In the genomic region with DNA sequence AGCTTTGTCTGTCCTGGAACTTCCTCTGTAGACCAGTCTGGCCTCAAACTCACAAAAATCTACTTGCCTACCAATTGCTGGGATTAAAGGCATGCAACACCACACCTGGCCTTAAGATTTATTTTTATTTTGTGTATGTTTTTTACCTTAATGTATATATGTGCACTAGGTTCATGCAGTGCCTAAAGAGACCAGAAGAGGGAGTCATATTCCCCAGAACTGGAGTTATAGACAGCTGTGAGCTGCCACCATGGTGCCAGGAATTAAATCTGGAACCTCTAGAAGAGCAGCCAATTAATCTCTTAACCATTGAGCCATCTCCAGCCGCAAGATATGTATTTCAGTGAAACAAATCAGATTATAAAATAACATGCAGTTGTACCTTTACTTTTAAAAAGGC, we compare ENCODE assay signal across 21 mouse cellular contexts. TPM values are rescaled to one million over a fixed set of nuclear protein-coding genes. Genes with fewer than 3 reads are reported as not detected.
DNase-seq lines count a peak whose midpoint lies in the region; TF ChIP-seq lines count a peak whose summit lies in the region.
"Had no signal": no experiment of that assay in that cellular context is flagged by ENCODE, and none has a peak within 500 bp of the region (broad histone marks: within the 10 kb centered on the region; RNA-seq: fewer than 3 reads in every experiment).

No protein-coding gene starts in this region.

- no peak overlapping the region for H3K9ac ChIP-seq in CH12.LX (ENCODE audit: insufficient read depth, low read depth)
- H3K9ac ChIP-seq: embryonic facial prominence, embryonic 13.5 days; heart, embryonic 13.5 days; intestine, embryonic 15.5 days; liver, embryonic 15.5 days; midbrain, embryonic 13.5 days had no signal

- H3K36me3 ChIP-seq in CH12.LX (replicated peaks in 1 of 2; ENCODE audit: control insufficient read depth in 1 of 2, insufficient read depth in 1 of 2, low read length in 1 of 2) = peaks cover 9 to 20% of the 10 kb centered on the region in 2 experiments
- H3K36me3 ChIP-seq: intestine, embryonic 15.5 days had no signal

- TF ChIP-seq EP300 in CH12.LX (IDR thresholded peaks at IDR 0.05; ENCODE audit: low read length) = no peak

- no peaks in the 10 kb centered on the region for H3K79me2 ChIP-seq in CH12.LX (replicated peaks; ENCODE audit: control insufficient read depth, extremely low read depth, insufficient read depth, poor library complexity, severe bottlenecking)

- H3K4me2 ChIP-seq in CH12.LX (ENCODE audit: insufficient read depth, low read depth, poor library complexity, severe bottlenecking) = no peak overlapping the region
- H3K4me2 ChIP-seq: embryonic facial prominence, embryonic 13.5 days; heart, embryonic 13.5 days; intestine, embryonic 15.5 days; liver, embryonic 15.5 days; midbrain, embryonic 13.5 days had no signal

- no peak for TF ChIP-seq RAD21 in CH12.LX (IDR thresholded peaks at IDR 0.05; ENCODE audit: low read depth, low read length)

- H3K4me3 ChIP-seq in layer of hippocampus, adult 2 months = no peak overlapping the region
- no peak overlapping the region for H3K4me3 ChIP-seq in CH12.LX (replicated peaks in 1 of 3; ENCODE audit: low read depth in 2 of 3, low read length in 2 of 3, poor library complexity in 1 of 3)
- H3K4me3 ChIP-seq: embryonic facial prominence, embryonic 13.5 days; heart, embryonic 13.5 days; hindbrain, embryonic 10.5 days; intestine, embryonic 15.5 days; limb, embryonic 10.5 days; liver, embryonic 15.5 days; midbrain, embryonic 13.5 days; myocyte had no signal

- no peaks in the 10 kb centered on the region for H3K9me3 ChIP-seq in CH12.LX (replicated peaks; ENCODE audit: low read length)
- H3K9me3 ChIP-seq: embryonic facial prominence, embryonic 13.5 days; heart, embryonic 13.5 days; hindbrain, embryonic 10.5 days; intestine, embryonic 15.5 days; limb, embryonic 10.5 days; liver, embryonic 15.5 days; midbrain, embryonic 13.5 days had no signal

- TF ChIP-seq CTCF in layer of hippocampus, adult 2 months (conservative IDR thresholded peaks at IDR 0.05) = peak; percentile 48
- peak; percentile 7 to 15; a peak in 1 of 4 replicates for TF ChIP-seq CTCF in CH12.LX (conservative IDR thresholded peaks at IDR 0.05 in 1 of 2, IDR thresholded peaks at IDR 0.05 in 1 of 2; ENCODE audit: low read depth in 2 of 2, low read length in 2 of 2)

- no peaks in the 10 kb centered on the region for H3K4me1 ChIP-seq in CH12.LX (ENCODE audit: control insufficient read depth in 1 of 2, insufficient read depth in 2 of 2)
- H3K4me1 ChIP-seq: embryonic facial prominence, embryonic 13.5 days; heart, embryonic 13.5 days; hindbrain, embryonic 10.5 days; intestine, embryonic 15.5 days; limb, embryonic 10.5 days; liver, embryonic 15.5 days; midbrain, embryonic 13.5 days had no signal

- H3K27ac ChIP-seq in layer of hippocampus, adult 2 months = no peak overlapping the region
- H3K27ac ChIP-seq in CH12.LX (ENCODE audit: insufficient read depth, low read depth) = no peak overlapping the region
- H3K27ac ChIP-seq: embryonic facial prominence, embryonic 13.5 days; heart, embryonic 13.5 days; hindbrain, embryonic 10.5 days; intestine, embryonic 15.5 days; limb, embryonic 10.5 days; liver, embryonic 15.5 days; macrophage; midbrain, embryonic 13.5 days had no signal

- dilution Hi-C loops in CH12.LX (cut with MboI; ENCODE audit: extremely low pct_ligation_motif_present, extremely low pct_unique_long_range_greater_than_20kb, low sequenced_read_pairs) = no loop called here

- no peak for TF ChIP-seq POLR2A in CH12.LX (IDR thresholded peaks at IDR 0.05; ENCODE audit: low read depth, low read length)

- DNase-seq in layer of hippocampus, adult 2 months (ENCODE audit: low spot score in 2 of 2) = no peak
- no peak for DNase-seq in layer of hippocampus, adult 9-11 months
- DNase-seq in CH12.LX (ENCODE audit: extremely low read depth) (peak; percentile 3), NIH3T3 (ENCODE audit: low read depth) (peak; percentile 5)
- peak; percentile 2 for DNase-seq in retina, embryonic 14.5 days (ENCODE audit: low spot score)
- no peak for DNase-seq in cerebellum, adult 8-10 months
- no peak for DNase-seq in Muller cell, postnatal 12 days (ENCODE audit: inconsistent ontology term)
- DNase-seq: adrenal gland, postnatal 36 days; cerebellum, postnatal 25 days; gastrocnemius, postnatal 36 days; kidney, postnatal 14 days; right cerebral cortex, postnatal 25 days had no signal

- no peaks in the 10 kb centered on the region for H3K27me3 ChIP-seq in CH12.LX (replicated peaks)
- H3K27me3 ChIP-seq: embryonic facial prominence, embryonic 13.5 days; heart, embryonic 13.5 days; intestine, embryonic 15.5 days; liver, embryonic 15.5 days; midbrain, embryonic 13.5 days had no signal

- in situ Hi-C loops in CH12.LX (cut with MboI; ENCODE audit: low pct_ligation_motif_present, low pct_unique_long_range_greater_than_20kb, low sequenced_read_pairs) = no loop called here

TF ChIP-seq in CH12.LX, 34 proteins besides CTCF, POLR2A, EP300 and RAD21:
- TF ChIP-seq MEF2A (IDR thresholded peaks at IDR 0.05; ENCODE audit: borderline replicate concordance, low read depth, low read length) (no peak), ZMIZ1 (IDR thresholded peaks at IDR 0.05; ENCODE audit: low read depth, low read length) (no peak), GABPA (IDR thresholded peaks at IDR 0.05; ENCODE audit: insufficient replicate concordance, low read depth, low read length) (no peak), TBP (conservative IDR thresholded peaks at IDR 0.05; ENCODE audit: low read depth, low read length) (no peak), MAFK (IDR thresholded peaks at IDR 0.05; ENCODE audit: insufficient replicate concordance, low read length) (no peak), NELFE (IDR thresholded peaks at IDR 0.05; ENCODE audit: low read depth, low read length) (no peak), POLR2AphosphoS2 (IDR thresholded peaks at IDR 0.05; ENCODE audit: low read depth, low read length) (no peak), MAZ (IDR thresholded peaks at IDR 0.05; ENCODE audit: low read depth, low read length) (no peak), UBTF (IDR thresholded peaks at IDR 0.05; ENCODE audit: low read depth, low read length) (no peak)

RNA-seq across cellular contexts. Expression of a gene that starts 54.7 kb away (rescaled TPM):
- total RNA-seq in layer of hippocampus, adult 2 months (2021) = 10 to 100 TPM; 31.9 to 33.0 TPM
- total RNA-seq in CH12.LX (2012; rRNA removed) (7.3 and 8.8 TPM in 2 replicates), CH12.LX (2014; rRNA removed) (4.9 and 6.5 TPM in 2 replicates)
- 14.1 and 14.4 TPM in 2 replicates for polyA plus RNA-seq in CH12.LX (2012; ENCODE audit: insufficient read length, low read depth)

Comparison
In these comparisons a context has a peak if more than half of its experiments do, and no peak if none do; other contexts are left out.
1. DNase-seq: peak in CH12.LX (single experiment), NIH3T3 (single experiment) and retina, embryonic 14.5 days (single experiment); none in layer of hippocampus, adult 2 months (0 of 2), layer of hippocampus, adult 9-11 months (single experiment), cerebellum, adult 8-10 months (single experiment) and Muller cell, postnatal 12 days (single experiment).